Mouse (Mus musculus) hindbrain, embryonic 16.5 days (tissue): ENCODE data around the gene Hbp1. TPM values are rescaled to one million over a fixed set of nuclear protein-coding genes. Genes with fewer than 3 reads are reported as not detected.

Experiments used
- ATAC-seq: fragments of 200-750 bp; cut with Nextera tagmentation; 2 replicates; pipeline ENCODE4 v1.8.0; 2017; ENCODE audit warnings: moderate TSS enrichment, moderate library complexity
- H3K27ac ChIP-seq: fragments of 300-500 bp; sonication (generic); 2 replicates; pipeline ENCODE4 v1.5.1; 2014; ENCODE audit warnings: low read depth, mild to moderate bottlenecking, control low read depth, low read length, moderate library complexity
- H3K27me3 ChIP-seq: fragments of 300-500 bp; sonication (generic); replicated peaks from 2 replicates; pipeline ENCODE4 v1.6.1; 2014; ENCODE audit warnings: low read length; ENCODE audit not compliant: control insufficient read depth, insufficient read depth
- H3K36me3 ChIP-seq: fragments of 300-500 bp; sonication (generic); 2 replicates; pipeline ENCODE4 v1.6.1; 2014; ENCODE audit warnings: mild to moderate bottlenecking, low read length, moderate library complexity, mixed read lengths; ENCODE audit not compliant: control insufficient read depth, insufficient read depth
- H3K4me1 ChIP-seq: fragments of 300-500 bp; sonication (generic); 2 replicates; pipeline ENCODE4 v1.6.1; 2014; ENCODE audit warnings: low read depth, low read length; ENCODE audit not compliant: control insufficient read depth, insufficient read depth
- H3K4me2 ChIP-seq: fragments of 300-500 bp; sonication (generic); 2 replicates; pipeline ENCODE4 v1.6.1; 2014; ENCODE audit warnings: mild to moderate bottlenecking, low read length, control low read depth, moderate library complexity
- H3K4me3 ChIP-seq: fragments of 300-500 bp; sonication (generic); 2 replicates; pipeline ENCODE4 v1.5.1; 2014; ENCODE audit warnings: mild to moderate bottlenecking, low read length, control low read depth, moderate library complexity
- H3K9ac ChIP-seq: fragments of 300-500 bp; sonication (generic); 2 replicates; pipeline ENCODE4 v1.6.1; 2014; ENCODE audit warnings: low read depth, mild to moderate bottlenecking, control low read depth, low read length, moderate library complexity
- H3K9me3 ChIP-seq: fragments of 300-500 bp; sonication (generic); 2 replicates; pipeline ENCODE4 v1.6.1; 2014; ENCODE audit warnings: mild to moderate bottlenecking, low read length, moderate library complexity; ENCODE audit not compliant: control insufficient read depth
- WGBS: fragments of 180-500 bp; shearing (Covaris S2); extraction: QIAGEN DNeasy Blood & Tissue Kit; methylation state at CpG from one replicate; pipeline ENCODE4 v1.1.7; 2014; 5-methylcytosine and 5-hydroxymethylcytosine counted together
- polyA plus RNA-seq: library from polyadenylated mRNA; unstranded; fragments of >200 nt; fragmentation: Nextera tagmentation; extraction: Ambion mirVana; gene quantifications from 2 replicates; pipeline ENCODE4 v1.2.1, GENCODE M21; 2015

The Hbp1 gene
- polyA plus RNA-seq, 1 experiment from 2014 or later, result 39.1 TPM

DNA sequence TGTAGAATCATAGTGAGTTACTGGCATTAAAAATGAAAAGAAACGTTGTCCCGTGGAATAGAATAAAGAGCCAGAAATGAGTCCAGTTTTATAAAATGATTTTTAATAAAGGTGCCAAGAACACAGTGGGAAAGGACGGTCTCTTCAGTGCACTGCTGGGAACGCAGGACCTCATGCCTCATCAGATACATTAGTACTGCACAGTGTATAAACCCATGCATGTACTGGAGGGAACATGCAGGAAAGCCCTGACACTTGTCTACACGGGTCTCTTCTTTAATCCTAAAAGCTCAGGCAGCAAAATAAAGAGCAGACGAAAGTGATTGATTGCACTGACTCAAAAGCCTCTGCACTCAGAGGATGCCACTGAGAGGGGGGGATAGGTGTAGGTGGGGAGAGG, 59.6 kb downstream of the Hbp1 start:
- 0 out of 2 replicates have a peak, but pooled peaks have one; percentile 62 for ATAC-seq
- no peak overlapping the region for H3K27ac ChIP-seq
- no peaks in the 10 kb centered on the region for H3K9me3 ChIP-seq
- no peak overlapping the region for H3K9ac ChIP-seq
- H3K36me3 ChIP-seq, result no peaks in the 10 kb centered on the region
- peaks cover 5% of the 10 kb centered on the region for H3K4me1 ChIP-seq
- no peak overlapping the region for H3K4me3 ChIP-seq
- no peak overlapping the region for H3K4me2 ChIP-seq
- WGBS, result 53% methylated on average over 6 of the region's 6 CpGs
- no peaks in the 10 kb centered on the region for H3K27me3 ChIP-seq

DNA sequence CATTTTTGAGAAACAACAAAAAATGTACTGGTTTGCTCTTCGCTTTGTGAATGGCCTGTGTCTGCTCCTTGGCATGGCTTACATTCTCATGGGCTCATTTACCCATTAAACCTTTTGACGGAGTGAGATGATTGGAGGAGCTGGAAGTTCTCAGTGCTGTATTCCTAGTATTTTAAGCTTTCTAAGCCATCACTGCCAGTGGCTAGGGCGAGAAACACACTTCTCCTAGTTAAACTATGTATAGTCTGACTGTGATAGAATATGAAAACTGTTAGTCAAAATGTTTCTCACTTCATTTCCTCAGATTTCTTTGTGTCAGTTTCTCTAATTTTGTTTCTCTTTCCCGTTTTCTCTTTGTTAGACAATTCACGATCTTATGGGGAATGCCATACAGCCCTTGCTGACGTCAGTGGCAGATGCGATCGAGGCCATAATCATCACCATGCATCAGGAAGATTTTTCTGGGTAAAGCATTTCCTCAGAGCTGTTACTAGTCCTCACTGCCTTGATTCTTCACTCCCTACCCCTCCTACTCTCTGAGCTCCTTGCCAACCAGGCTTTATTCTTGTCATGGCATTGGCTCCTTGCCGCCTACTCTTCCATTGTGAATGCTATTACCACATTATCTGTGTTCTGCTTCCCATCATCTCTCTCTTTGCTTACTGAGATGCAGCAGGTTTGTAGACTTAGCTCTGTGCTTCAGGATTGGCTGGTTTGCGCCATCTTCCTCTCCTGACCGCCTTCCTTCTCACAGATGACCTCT, 64.3 kb downstream of the Hbp1 start:
- no peak overlapping the region for H3K4me3 ChIP-seq

DNA sequence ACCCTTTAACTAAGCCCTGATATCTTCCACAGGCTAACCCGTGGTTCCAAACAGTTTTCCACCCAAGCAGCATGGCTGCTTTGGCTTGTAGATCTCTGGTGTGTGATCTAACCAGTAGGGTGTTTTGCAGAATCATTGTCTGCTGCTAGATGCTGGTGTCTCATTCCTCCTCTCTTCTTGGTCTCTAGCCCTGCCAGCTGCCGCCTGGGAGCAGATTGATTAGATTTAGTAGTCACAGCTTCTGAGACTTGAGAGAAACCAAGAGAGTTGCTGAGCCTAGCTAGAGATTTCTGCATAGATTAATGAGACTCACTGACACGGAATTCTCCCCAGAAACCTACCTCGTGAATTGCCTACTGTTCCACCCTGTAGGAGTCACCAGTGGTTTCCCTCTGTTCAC, 65.3 kb downstream of the Hbp1 start:
- H3K4me3 ChIP-seq, result no peak overlapping the region
- no peaks in the 10 kb centered on the region for H3K27me3 ChIP-seq
- no peak overlapping the region for H3K27ac ChIP-seq
- 80% methylated on average over 4 of the region's 4 CpGs for WGBS
- H3K36me3 ChIP-seq, result no peaks in the 10 kb centered on the region
- H3K9ac ChIP-seq, result no peak overlapping the region
- no peak overlapping the region for H3K4me2 ChIP-seq
- H3K9me3 ChIP-seq, result no peaks in the 10 kb centered on the region
- H3K4me1 ChIP-seq, result no peaks in the 10 kb centered on the region
- no peak for ATAC-seq

More for the DNA sequence above, 64.3 kb downstream of the Hbp1 start:
- Histone ChIP-seq H3K27ac (no peak overlapping the region), H3K4me1 (no peaks in the 10 kb centered on the region), H3K4me2 (no peak overlapping the region), H3K36me3 (no peaks in the 10 kb centered on the region), H3K27me3 (no peaks in the 10 kb centered on the region), H3K9ac (no peak overlapping the region), H3K9me3 (no peaks in the 10 kb centered on the region)
- 94% methylated on average over 11 of the region's 11 CpGs for WGBS
- ATAC-seq, result no peak

DNA sequence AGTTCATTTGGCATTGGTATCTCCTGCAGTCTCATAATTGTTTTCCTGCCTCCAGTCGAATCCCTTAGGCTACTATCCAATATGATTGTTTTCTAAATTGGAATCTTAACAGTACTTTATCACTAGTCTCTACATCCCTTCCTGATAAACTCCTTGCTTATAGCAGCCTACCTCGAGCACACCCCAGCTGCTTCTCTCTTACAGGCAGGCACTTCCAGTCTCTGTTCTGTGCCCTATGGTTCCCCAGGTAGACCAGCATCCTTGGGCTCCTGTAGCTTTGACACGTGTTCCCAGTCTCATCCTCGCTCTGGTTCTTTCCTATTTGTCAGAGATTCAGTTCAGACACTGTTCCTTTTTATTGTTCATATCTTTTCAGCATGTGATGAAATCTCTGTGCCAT, 66.0 kb downstream of the Hbp1 start:
- no peaks in the 10 kb centered on the region for H3K4me1 ChIP-seq

DNA sequence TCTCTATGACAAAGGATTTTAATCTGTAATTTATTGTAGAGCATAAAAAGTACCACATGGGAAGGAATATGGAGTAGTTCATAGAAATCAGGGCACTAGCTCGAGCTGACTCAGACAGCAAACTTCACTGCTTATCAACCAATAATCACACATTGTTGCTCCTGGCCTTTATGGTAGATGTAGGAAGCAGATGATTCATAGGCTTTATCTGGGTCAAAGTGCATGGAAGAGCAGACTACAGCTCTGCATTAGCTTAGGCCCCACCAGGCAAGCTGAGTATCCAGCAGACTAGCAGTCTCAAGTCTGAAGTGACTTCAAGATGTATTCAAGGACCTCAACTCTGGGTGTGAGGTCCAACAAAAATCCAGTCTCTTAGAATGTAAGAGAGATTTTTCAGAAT, 67.6 kb downstream of the Hbp1 start:
- no peak overlapping the region for H3K27ac ChIP-seq
- H3K36me3 ChIP-seq, result no peaks in the 10 kb centered on the region
- 82% methylated on average over 1 of the region's 1 CpGs for WGBS
- H3K4me2 ChIP-seq, result no peak overlapping the region
- H3K4me3 ChIP-seq, result no peak overlapping the region
- no peaks in the 10 kb centered on the region for H3K27me3 ChIP-seq
- no peaks in the 10 kb centered on the region for H3K9me3 ChIP-seq
- no peak overlapping the region for H3K9ac ChIP-seq
- no peak for ATAC-seq
- H3K4me1 ChIP-seq, result no peaks in the 10 kb centered on the region

More for the DNA sequence above, 66.0 kb downstream of the Hbp1 start:
- Histone ChIP-seq H3K27ac (no peak overlapping the region), H3K9me3 (no peaks in the 10 kb centered on the region), H3K9ac (no peak overlapping the region), H3K36me3 (no peaks in the 10 kb centered on the region), H3K4me3 (no peak overlapping the region), H3K27me3 (no peaks in the 10 kb centered on the region), H3K4me2 (no peak overlapping the region)
- peak; percentile 76 for ATAC-seq
- 74% methylated on average over 4 of the region's 4 CpGs for WGBS

DNA sequence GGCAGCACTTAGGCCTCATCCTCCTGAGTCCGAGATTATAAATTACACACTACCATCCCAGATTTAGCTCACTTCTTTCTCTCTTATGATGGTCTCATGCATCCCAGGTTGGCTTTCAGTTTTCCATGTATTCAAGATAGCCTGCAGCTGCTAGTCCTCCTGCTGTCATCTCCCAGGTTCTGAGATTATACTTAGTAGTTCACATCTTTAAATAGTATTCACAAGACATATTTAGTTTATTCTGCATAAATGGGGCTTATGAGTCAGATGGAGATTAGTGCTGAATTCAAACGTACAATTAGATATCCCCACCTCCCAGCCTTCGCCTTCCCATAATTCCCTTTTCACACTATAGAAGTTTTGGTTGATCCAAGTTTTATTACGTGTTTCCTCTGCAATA, 73.6 kb downstream of the Hbp1 start:
- Histone ChIP-seq H3K4me3 (no peak overlapping the region), H3K27ac (no peak overlapping the region), H3K9me3 (no peaks in the 10 kb centered on the region), H3K36me3 (no peaks in the 10 kb centered on the region), H3K9ac (no peak overlapping the region), H3K4me1 (no peaks in the 10 kb centered on the region), H3K4me2 (no peak overlapping the region), H3K27me3 (no peaks in the 10 kb centered on the region)
- ATAC-seq, result no peak
- WGBS, result 87% methylated on average over 4 of the region's 4 CpGs

Other genes starting within 250 kb of the Hbp1 start
- gene Gpr22, start 236.6 kb downstream of the Hbp1 start, polyA plus RNA-seq, result 17.6 and 17.7 TPM in 2 replicates
- 123 and 126 TPM in 2 replicates for gene Prkar2b, start 110.8 kb upstream of the Hbp1 start, polyA plus RNA-seq